Mouse (Mus musculus): ENCODE results near the gene Cdk20. TPM values are rescaled to one million over a fixed set of nuclear protein-coding genes. Genes with fewer than 3 reads are reported as not detected.
"Not testable (repeated sequence)": the region's sequence is repeated elsewhere in the genome, so short reads cannot be mapped to it uniquely, and the experiment has no call there.

Cdk20 gene
- total and polyA plus RNA-seq, 3 experiments: 2.5 to 6.2 (median 2.9) TPM

DNA sequence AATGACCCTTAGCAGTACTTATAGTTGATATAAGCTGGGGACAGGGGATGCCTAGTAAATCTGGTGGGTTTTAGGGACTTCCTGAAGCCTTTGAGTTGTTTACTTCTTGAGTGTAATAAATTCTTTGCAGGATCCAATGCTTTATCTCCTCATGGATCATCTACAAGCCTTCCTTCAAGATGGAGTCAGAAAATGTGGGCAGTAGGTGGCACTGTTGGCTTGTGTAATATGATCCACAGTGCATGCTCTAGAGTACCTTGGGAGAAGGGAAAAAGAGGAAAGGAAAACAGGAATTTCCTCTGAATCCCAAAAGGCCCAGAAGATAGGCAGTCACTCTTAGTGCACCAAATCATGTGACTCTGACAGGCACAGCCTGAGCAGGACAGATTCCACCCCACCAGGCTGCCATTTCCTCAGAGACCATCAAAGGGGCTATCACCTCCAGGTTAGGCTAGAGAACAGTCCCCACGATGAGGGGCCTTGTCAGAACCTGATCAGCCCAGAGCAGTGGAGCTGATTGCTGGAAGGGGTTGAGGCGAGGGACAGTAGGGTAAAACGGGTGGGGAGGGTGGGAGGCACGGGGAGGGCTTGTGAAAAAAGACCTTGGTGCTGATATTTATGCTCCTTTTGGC is 11.3 kb downstream of the Cdk20 start:
- TF ChIP-seq CTCF (IDR thresholded peaks at IDR 0.05) (peak; percentile 60), EP300 (IDR thresholded peaks at IDR 0.05; ENCODE audit: insufficient read depth, low read depth, low read length) (no peak)
- no peak overlapping the region for H3K4me3 ChIP-seq
- H3K9ac ChIP-seq (ENCODE audit: low read depth, low read length): no peak overlapping the region
- 39% methylated on average over 4 of the region's 4 CpGs for WGBS
- H3K79me2 ChIP-seq (replicated peaks; ENCODE audit: control insufficient read depth, insufficient read depth, low read length): no peaks in the 10 kb centered on the region
- DNase-seq: no peak
- no peaks in the 10 kb centered on the region for H3K36me3 ChIP-seq (ENCODE audit: control insufficient read depth, insufficient read depth, low read length)
- no peaks in the 10 kb centered on the region for H3K27me3 ChIP-seq (ENCODE audit: control insufficient read depth, insufficient read depth, low read length)
- no peaks in the 10 kb centered on the region for H3K4me1 ChIP-seq (ENCODE audit: control insufficient read depth, insufficient read depth, low read length)
- intact Hi-C loops (cut with DNase I): loop anchor here (5.0 to 10.0 kb wide), 2 partner anchors 801 to 869 kb away; no protein-coding TSS in a partner anchor
- H3K27ac ChIP-seq: no peak overlapping the region

DNA sequence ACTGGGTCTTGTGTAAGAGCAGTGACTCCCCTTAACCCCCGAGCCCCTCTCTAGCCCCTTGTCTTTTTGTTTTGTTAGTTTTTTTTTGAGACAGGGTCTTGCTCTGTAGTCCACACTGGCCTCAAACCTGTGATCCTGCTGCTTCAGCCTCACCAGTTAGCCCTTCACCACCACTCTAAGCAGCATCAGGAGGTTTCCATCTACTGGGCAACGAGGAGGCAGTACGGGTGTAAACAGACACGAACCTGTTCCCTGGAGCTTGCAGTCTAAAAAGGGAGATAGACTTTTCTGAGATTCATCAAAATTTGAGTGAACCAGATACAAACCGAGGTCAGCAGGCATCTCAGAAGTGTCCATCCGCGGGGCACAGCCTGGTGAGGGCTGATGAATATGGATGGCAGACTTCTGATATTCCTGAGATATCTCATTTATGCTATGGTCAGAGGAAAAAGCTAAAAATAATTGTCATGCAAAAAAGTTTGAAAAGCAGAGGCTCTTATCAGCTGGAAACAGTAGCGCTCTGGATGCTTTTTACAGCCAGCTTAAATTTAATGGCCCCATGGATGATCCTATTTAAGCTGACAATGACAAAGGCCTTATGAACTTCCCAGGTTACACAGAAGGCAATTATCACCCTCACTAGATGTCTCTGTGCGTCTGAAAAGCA is 13.3 kb downstream of the Cdk20 start:
- Histone ChIP-seq H3K4me3 (no peak overlapping the region), H3K9ac (ENCODE audit: low read depth, low read length) (no peak overlapping the region), H3K4me1 (ENCODE audit: control insufficient read depth, insufficient read depth, low read length) (no peaks in the 10 kb centered on the region), H3K36me3 (ENCODE audit: control insufficient read depth, insufficient read depth, low read length) (no peaks in the 10 kb centered on the region), H3K27me3 (ENCODE audit: control insufficient read depth, insufficient read depth, low read length) (no peaks in the 10 kb centered on the region), H3K27ac (no peak overlapping the region), H3K79me2 (replicated peaks; ENCODE audit: control insufficient read depth, insufficient read depth, low read length) (no peaks in the 10 kb centered on the region)
- WGBS: 68% methylated on average over 9 of the region's 9 CpGs
- TF ChIP-seq POLR2A (IDR thresholded peaks at IDR 0.05; ENCODE audit: insufficient read depth, low read depth, low read length) (no peak), CTCF (IDR thresholded peaks at IDR 0.05) (no peak), EP300 (IDR thresholded peaks at IDR 0.05; ENCODE audit: insufficient read depth, low read depth, low read length) (no peak)
- intact Hi-C loops (cut with DNase I): loop anchor here (10.0 kb wide), 1 partner anchor 799 kb away; no protein-coding TSS in a partner anchor
- DNase-seq: no peak

- TF ChIP-seq EP300 (IDR thresholded peaks at IDR 0.05; ENCODE audit: insufficient read depth, low read depth, low read length): no peak
- no peak for TF ChIP-seq POLR2A (IDR thresholded peaks at IDR 0.05; ENCODE audit: insufficient read depth, low read depth, low read length)
- TF ChIP-seq CTCF (IDR thresholded peaks at IDR 0.05): peak; percentile 76
- no peaks in the 10 kb centered on the region for H3K4me1 ChIP-seq (ENCODE audit: control insufficient read depth, insufficient read depth, low read length)
- intact Hi-C loops (cut with DNase I): loop anchor here (10.0 kb wide), 1 partner anchor 797 kb away; no protein-coding TSS in a partner anchor
- no peaks in the 10 kb centered on the region for H3K36me3 ChIP-seq (ENCODE audit: control insufficient read depth, insufficient read depth, low read length)
- no peak overlapping the region for H3K4me3 ChIP-seq
- H3K27ac ChIP-seq: no peak overlapping the region
- no peaks in the 10 kb centered on the region for H3K27me3 ChIP-seq (ENCODE audit: control insufficient read depth, insufficient read depth, low read length)
- DNase-seq: no peak
- H3K9ac ChIP-seq (ENCODE audit: low read depth, low read length): no peak overlapping the region
- WGBS: 3% methylated on average over 1 of the region's 1 CpGs
- H3K79me2 ChIP-seq (replicated peaks; ENCODE audit: control insufficient read depth, insufficient read depth, low read length): no peaks in the 10 kb centered on the region
These were observed 15.8 kb downstream of the Cdk20 start for GRCm38 (mm10) chr13:64447947-64448346.

DNA sequence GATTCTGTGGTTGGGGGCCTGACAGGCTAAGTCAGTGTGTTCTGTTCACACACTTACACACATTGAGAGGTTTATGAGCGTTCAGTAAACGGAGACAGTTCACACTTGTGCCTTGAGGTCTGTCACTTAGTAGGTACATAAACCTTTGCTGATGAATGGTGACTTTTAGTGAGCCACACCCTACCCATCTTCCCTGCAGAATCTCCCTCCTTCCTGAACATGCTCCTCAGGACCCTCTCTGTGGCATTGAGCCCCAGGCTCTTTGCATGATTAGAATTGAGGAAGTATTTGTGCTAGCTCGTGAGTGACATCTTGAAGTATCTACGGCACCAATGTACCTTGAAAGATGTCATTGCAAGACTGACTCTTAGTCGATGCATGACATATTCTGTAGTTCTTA is 16.6 kb downstream of the Cdk20 start:
- Histone ChIP-seq H3K9ac (ENCODE audit: low read depth, low read length) (no peak overlapping the region), H3K79me2 (replicated peaks; ENCODE audit: control insufficient read depth, insufficient read depth, low read length) (no peaks in the 10 kb centered on the region), H3K27ac (no peak overlapping the region), H3K4me3 (no peak overlapping the region), H3K4me1 (ENCODE audit: control insufficient read depth, insufficient read depth, low read length) (no peaks in the 10 kb centered on the region), H3K27me3 (ENCODE audit: control insufficient read depth, insufficient read depth, low read length) (no peaks in the 10 kb centered on the region), H3K36me3 (ENCODE audit: control insufficient read depth, insufficient read depth, low read length) (no peaks in the 10 kb centered on the region)
- DNase-seq: no peak
- 74% methylated on average over 5 of the region's 5 CpGs for WGBS
- intact Hi-C loops (cut with DNase I): loop anchor here (10.0 kb wide), 1 partner anchor 796 kb away; no protein-coding TSS in a partner anchor
- TF ChIP-seq EP300 (IDR thresholded peaks at IDR 0.05; ENCODE audit: insufficient read depth, low read depth, low read length) (no peak), CTCF (IDR thresholded peaks at IDR 0.05) (no peak), POLR2A (IDR thresholded peaks at IDR 0.05; ENCODE audit: insufficient read depth, low read depth, low read length) (no peak)

DNA sequence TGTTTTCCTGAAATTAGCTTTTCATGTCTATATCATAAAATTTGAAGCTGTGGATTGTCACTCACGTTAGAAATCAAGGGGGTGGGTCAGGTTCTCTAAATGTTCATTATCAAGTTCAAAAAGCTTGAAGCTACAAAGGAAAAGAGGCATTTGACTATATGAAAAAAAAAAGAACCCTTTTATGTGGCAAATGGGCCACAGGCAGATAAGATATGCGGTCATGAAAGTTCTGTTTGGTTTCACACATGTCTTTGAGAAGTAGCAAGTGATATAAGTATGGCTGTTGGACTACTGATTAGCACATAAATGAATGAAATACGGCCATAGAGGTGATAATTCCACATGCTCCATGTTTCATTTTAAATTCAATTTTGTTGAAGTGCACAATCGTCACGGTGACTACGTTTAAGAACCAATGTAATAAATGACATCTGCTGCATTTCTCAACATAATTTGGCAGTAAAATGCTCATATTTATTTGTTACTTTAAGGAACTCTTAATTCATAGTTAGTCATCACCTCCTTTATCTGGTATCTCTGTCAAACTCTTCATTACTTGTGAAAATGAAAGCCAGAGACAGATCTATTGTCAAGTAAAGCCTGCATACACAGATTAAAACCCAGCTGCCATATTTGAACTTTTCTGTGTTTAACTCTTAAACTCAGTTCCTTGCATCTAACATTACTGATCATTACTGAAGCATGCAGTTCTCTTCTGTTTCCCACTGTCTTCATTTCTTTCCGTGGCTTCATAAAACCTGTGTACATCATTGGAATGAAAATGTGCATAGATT is 18.1 kb downstream of the Cdk20 start:
- H3K36me3 ChIP-seq (ENCODE audit: control insufficient read depth, insufficient read depth, low read length): no peaks in the 10 kb centered on the region
- H3K27ac ChIP-seq: no peak overlapping the region
- TF ChIP-seq POLR2A (IDR thresholded peaks at IDR 0.05; ENCODE audit: insufficient read depth, low read depth, low read length): no peak
- no peak for TF ChIP-seq EP300 (IDR thresholded peaks at IDR 0.05; ENCODE audit: insufficient read depth, low read depth, low read length)
- no peak for TF ChIP-seq CTCF (IDR thresholded peaks at IDR 0.05)
- intact Hi-C loops (cut with DNase I): no loop called here
- no peak overlapping the region for H3K4me3 ChIP-seq
- H3K4me1 ChIP-seq (ENCODE audit: control insufficient read depth, insufficient read depth, low read length): no peaks in the 10 kb centered on the region
- H3K9ac ChIP-seq (ENCODE audit: low read depth, low read length): no peak overlapping the region
- no peaks in the 10 kb centered on the region for H3K27me3 ChIP-seq (ENCODE audit: control insufficient read depth, insufficient read depth, low read length)
- no peaks in the 10 kb centered on the region for H3K79me2 ChIP-seq (replicated peaks; ENCODE audit: control insufficient read depth, insufficient read depth, low read length)
- 55% methylated on average over 7 of the region's 7 CpGs for WGBS
- DNase-seq: no peak

DNA sequence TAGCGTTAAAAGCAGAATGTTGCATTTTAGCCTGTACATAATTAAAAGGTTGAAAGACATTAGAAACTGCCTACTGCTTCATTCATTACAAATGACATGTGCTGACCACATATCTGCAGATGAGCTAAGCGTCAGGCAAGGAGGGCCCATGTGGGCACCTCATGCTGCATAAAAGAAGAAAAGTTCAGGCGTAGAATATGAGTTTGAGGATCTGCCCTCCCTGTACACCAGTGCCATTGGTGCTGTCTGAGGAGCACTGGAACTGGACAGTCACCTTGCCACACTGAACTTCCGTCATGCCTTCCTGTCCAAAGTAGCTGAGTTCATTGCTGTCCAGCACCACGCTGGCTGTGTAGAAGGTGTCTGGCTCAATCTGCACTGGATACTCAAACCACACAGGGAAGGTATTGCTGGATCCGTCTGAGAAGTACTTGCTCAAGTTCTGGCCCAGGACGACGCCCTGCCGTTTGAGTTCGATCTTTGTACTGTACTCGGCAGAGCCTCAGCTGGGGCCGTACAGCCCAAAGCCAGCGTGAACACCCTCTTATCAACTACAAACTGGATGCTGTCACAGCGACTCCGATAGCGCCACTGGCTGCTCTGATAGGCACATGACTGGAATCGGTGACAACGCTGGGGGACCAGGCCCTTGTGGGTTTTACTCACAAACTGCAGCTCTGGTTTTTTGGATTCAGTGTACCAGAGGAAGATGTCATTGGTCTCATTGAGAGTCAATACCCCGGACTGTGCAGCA is 25.3 kb downstream of the Cdk20 start:
- H3K9ac ChIP-seq (ENCODE audit: low read depth, low read length); H3K79me2 ChIP-seq (replicated peaks; ENCODE audit: control insufficient read depth, insufficient read depth, low read length); intact Hi-C loops (cut with DNase I); H3K4me1 ChIP-seq (ENCODE audit: control insufficient read depth, insufficient read depth, low read length); H3K36me3 ChIP-seq (ENCODE audit: control insufficient read depth, insufficient read depth, low read length); H3K27me3 ChIP-seq (ENCODE audit: control insufficient read depth, insufficient read depth, low read length); DNase-seq; H3K4me3 ChIP-seq; H3K27ac ChIP-seq: not testable (repeated sequence)
- 75% methylated on average over 19 of the region's 19 CpGs for WGBS

All from heart, adult 2 months (tissue).